Mouse (Mus musculus): ENCODE results near the gene Inpp4a. TPM values are rescaled to one million over a fixed set of nuclear protein-coding genes. Genes with fewer than 3 reads are reported as not detected.

Inpp4a gene
- total and polyA plus RNA-seq, 3 experiments = 1.5 to 7.0 (median 4.0) TPM

- in situ Hi-C loops (cut with MboI; ENCODE audit: low pct_ligation_motif_present, low pct_unique_long_range_greater_than_20kb, low sequenced_read_pairs) = loop anchor here (5.0 kb wide), 1 partner anchor 97 kb away; no protein-coding TSS in a partner anchor
Measured at GRCm38 (mm10) chr1:37384304-37384703, 84.6 kb downstream of the Inpp4a start.

GRCm38 (mm10) chr1:37386448-37386971, 86.8 kb downstream of the Inpp4a start:
- H3K27me3 ChIP-seq (replicated peaks) = no peaks in the 10 kb centered on the region
- H3K36me3 ChIP-seq (replicated peaks in 1 of 2; ENCODE audit: control insufficient read depth in 1 of 2, insufficient read depth in 1 of 2, low read length in 1 of 2) = peaks cover 15 to 56% of the 10 kb centered on the region in 2 experiments
- H3K4me3 ChIP-seq (replicated peaks in 1 of 3; ENCODE audit: low read depth in 2 of 3, low read length in 2 of 3, poor library complexity in 1 of 3) = no peak overlapping the region
- no peaks in the 10 kb centered on the region for H3K9me3 ChIP-seq (replicated peaks; ENCODE audit: low read length)
- H3K27ac ChIP-seq (ENCODE audit: insufficient read depth, low read depth) = no peak overlapping the region
- no peaks in the 10 kb centered on the region for H3K79me2 ChIP-seq (replicated peaks; ENCODE audit: control insufficient read depth, extremely low read depth, insufficient read depth, poor library complexity, severe bottlenecking)
- in situ Hi-C loops (cut with MboI; ENCODE audit: low pct_ligation_motif_present, low pct_unique_long_range_greater_than_20kb, low sequenced_read_pairs) (no loop called here), dilution Hi-C loops (cut with MboI; ENCODE audit: extremely low pct_ligation_motif_present, extremely low pct_unique_long_range_greater_than_20kb, low sequenced_read_pairs) (no loop called here)
- DNase-seq (ENCODE audit: extremely low read depth) = no peak
- H3K4me1 ChIP-seq (ENCODE audit: control insufficient read depth in 1 of 2, insufficient read depth in 2 of 2) = peaks cover 12 to 21% of the 10 kb centered on the region in 2 experiments
- no peak overlapping the region for H3K9ac ChIP-seq (ENCODE audit: insufficient read depth, low read depth)
- TF ChIP-seq JUN (IDR thresholded peaks at IDR 0.05; ENCODE audit: insufficient read depth, low read depth, low read length) = peak; percentile 70
- peak; percentile 53; the same call in 1 of the 2 replicates for TF ChIP-seq ETS1 (conservative IDR thresholded peaks at IDR 0.05; ENCODE audit: low read depth, low read length)
- TF ChIP-seq PAX5 (IDR thresholded peaks at IDR 0.05; ENCODE audit: low read length) = no peak
- TF ChIP-seq IRF4 (IDR thresholded peaks at IDR 0.05; ENCODE audit: low read depth, low read length) = no peak
- peak; percentile 77; the same call in 1 of the 2 replicates for TF ChIP-seq JUND (conservative IDR thresholded peaks at IDR 0.05; ENCODE audit: low read depth, low read length)
- TF ChIP-seq MEF2A (IDR thresholded peaks at IDR 0.05; ENCODE audit: borderline replicate concordance, low read depth, low read length) = 0 out of 2 replicates have a peak, but pooled peaks have one; percentile 46
- peak; percentile 65 for TF ChIP-seq BHLHE40 (IDR thresholded peaks at IDR 0.05; ENCODE audit: low read depth, low read length)
- H3K4me2 ChIP-seq (ENCODE audit: insufficient read depth, low read depth, poor library complexity, severe bottlenecking) = no peak overlapping the region

More at GRCm38 (mm10) chr1:37384304-37384703, 84.6 kb downstream of the Inpp4a start:
- no peak for TF ChIP-seq JUND (conservative IDR thresholded peaks at IDR 0.05; ENCODE audit: low read depth, low read length)
- no peak for TF ChIP-seq ZC3H11A (IDR thresholded peaks at IDR 0.05; ENCODE audit: low read depth, low read length)
- no peak for TF ChIP-seq POLR2A (IDR thresholded peaks at IDR 0.05; ENCODE audit: low read depth, low read length)
- TF ChIP-seq MAFK (IDR thresholded peaks at IDR 0.05; ENCODE audit: insufficient replicate concordance, low read length) = no peak
- TF ChIP-seq CHD2 (IDR thresholded peaks at IDR 0.05; ENCODE audit: low read length) = no peak
- TF ChIP-seq NELFE (IDR thresholded peaks at IDR 0.05; ENCODE audit: low read depth, low read length) = no peak
- TF ChIP-seq CHD1 (IDR thresholded peaks at IDR 0.05; ENCODE audit: low read depth, low read length) = no peak
- no peak for TF ChIP-seq RAD21 (IDR thresholded peaks at IDR 0.05; ENCODE audit: low read depth, low read length)
- TF ChIP-seq MEF2A (IDR thresholded peaks at IDR 0.05; ENCODE audit: borderline replicate concordance, low read depth, low read length) = no peak
- TF ChIP-seq ETS1 (conservative IDR thresholded peaks at IDR 0.05; ENCODE audit: low read depth, low read length) = no peak
- TF ChIP-seq SIN3A (IDR thresholded peaks at IDR 0.05; ENCODE audit: low read length) = no peak
- TF ChIP-seq BHLHE40 (IDR thresholded peaks at IDR 0.05; ENCODE audit: low read depth, low read length) = no peak
- Histone ChIP-seq H3K36me3 (replicated peaks in 1 of 2; ENCODE audit: control insufficient read depth in 1 of 2, insufficient read depth in 1 of 2, low read length in 1 of 2) (peaks cover 23 to 54% of the 10 kb centered on the region in 2 experiments), H3K79me2 (replicated peaks; ENCODE audit: control insufficient read depth, extremely low read depth, insufficient read depth, poor library complexity, severe bottlenecking) (no peaks in the 10 kb centered on the region), H3K27ac (ENCODE audit: insufficient read depth, low read depth) (no peak overlapping the region), H3K4me3 (replicated peaks in 1 of 3; ENCODE audit: low read depth in 2 of 3, low read length in 2 of 3, poor library complexity in 1 of 3) (no peak overlapping the region), H3K4me1 (ENCODE audit: control insufficient read depth in 1 of 2, insufficient read depth in 2 of 2) (peaks cover 12 to 21% of the 10 kb centered on the region in 2 experiments), H3K4me2 (ENCODE audit: insufficient read depth, low read depth, poor library complexity, severe bottlenecking) (no peak overlapping the region), H3K9ac (ENCODE audit: insufficient read depth, low read depth) (no peak overlapping the region), H3K9me3 (replicated peaks; ENCODE audit: low read length) (no peaks in the 10 kb centered on the region), H3K27me3 (replicated peaks) (no peaks in the 10 kb centered on the region)
- no peak for DNase-seq (ENCODE audit: extremely low read depth)
- dilution Hi-C loops (cut with MboI; ENCODE audit: extremely low pct_ligation_motif_present, extremely low pct_unique_long_range_greater_than_20kb, low sequenced_read_pairs) = no loop called here
